Mouse (Mus musculus): ENCODE measurements around the gene Smtn.

- no peak for TF ChIP-seq CTCF (IDR thresholded peaks at IDR 0.05; ENCODE audit: extremely low read depth, insufficient read depth, insufficient read length, insufficient replicate concordance)
- no peak for TF ChIP-seq POLR2A (IDR thresholded peaks at IDR 0.05; ENCODE audit: low read depth, low read length)
Measured at GRCm38 (mm10) chr11:3573092-3573491, 32.7 kb upstream of the Smtn start.
